Mouse (Mus musculus) forebrain, embryonic 11.5 days (tissue): Measurements from ENCODE around the gene Fut8. TPM values are rescaled to one million over a fixed set of nuclear protein-coding genes. Genes with fewer than 3 reads are reported as not detected.

ENCODE experiments used
- ATAC-seq: fragments of 200-750 bp; cut with Nextera tagmentation; replicated peaks from 2 replicates; pipeline ENCODE4 v1.8.0; 2017; ENCODE audit warnings: moderate TSS enrichment; ENCODE audit not compliant: low FRiP score
- DNase-seq: peaks from one replicate; pipeline ENCODE4 v3.0.0-alpha.2; 2017; ENCODE audit warnings: low spot score
- H3K27ac ChIP-seq: fragments of 300-500 bp; sonication (generic); 2 replicates; pipeline ENCODE4 v1.5.1; 2014; ENCODE audit warnings: low read depth, low read length
- H3K27me3 ChIP-seq: fragments of 300-500 bp; sonication (generic); 2 replicates; pipeline ENCODE4 v1.6.1; 2014; ENCODE audit warnings: mild to moderate bottlenecking, low read length, mixed read lengths; ENCODE audit not compliant: control insufficient read depth, insufficient read depth
- H3K36me3 ChIP-seq: fragments of 300-500 bp; sonication (generic); 2 replicates; pipeline ENCODE4 v1.6.1; 2014; ENCODE audit warnings: mild to moderate bottlenecking, low read length, moderate library complexity, mixed read lengths; ENCODE audit not compliant: control insufficient read depth, insufficient read depth
- H3K4me1 ChIP-seq: fragments of 300-500 bp; sonication (generic); replicated peaks from 2 replicates; pipeline ENCODE4 v1.6.1; 2014; ENCODE audit warnings: low read length, mixed read lengths; ENCODE audit not compliant: control insufficient read depth, insufficient read depth
- H3K4me2 ChIP-seq: fragments of 300-500 bp; sonication (generic); 2 replicates; pipeline ENCODE4 v1.6.1; 2014; ENCODE audit warnings: low read depth, mild to moderate bottlenecking, low read length, moderate library complexity, mixed read lengths; ENCODE audit not compliant: severe bottlenecking
- H3K4me3 ChIP-seq: fragments of 300-500 bp; sonication (generic); 2 replicates; pipeline ENCODE4 v1.5.1; 2014; ENCODE audit warnings: low read depth, low read length
- H3K9ac ChIP-seq: fragments of 300-500 bp; sonication (generic); 2 replicates; pipeline ENCODE4 v1.6.1; 2014; ENCODE audit warnings: low read length
- H3K9me3 ChIP-seq: fragments of 300-500 bp; sonication (generic); 2 replicates; pipeline ENCODE4 v1.6.1; 2016; ENCODE audit warnings: low read length, mixed read lengths; ENCODE audit not compliant: control insufficient read depth
- WGBS: fragments of 180-500 bp; shearing (Covaris S2); extraction: QIAGEN DNeasy Blood & Tissue Kit; methylation state at CpG from one replicate; pipeline ENCODE4 v1.1.7; 2014; 5-methylcytosine and 5-hydroxymethylcytosine counted together
- polyA plus RNA-seq: library from polyadenylated mRNA; unstranded; fragments of >200 nt; fragmentation: Nextera tagmentation; extraction: Ambion mirVana; gene quantifications from 2 replicates; pipeline ENCODE4 v1.2.1, GENCODE M21; 2014

Gene Fut8
- polyA plus RNA-seq, 1 experiment from 2014 or later: 34.3 TPM

DNA sequence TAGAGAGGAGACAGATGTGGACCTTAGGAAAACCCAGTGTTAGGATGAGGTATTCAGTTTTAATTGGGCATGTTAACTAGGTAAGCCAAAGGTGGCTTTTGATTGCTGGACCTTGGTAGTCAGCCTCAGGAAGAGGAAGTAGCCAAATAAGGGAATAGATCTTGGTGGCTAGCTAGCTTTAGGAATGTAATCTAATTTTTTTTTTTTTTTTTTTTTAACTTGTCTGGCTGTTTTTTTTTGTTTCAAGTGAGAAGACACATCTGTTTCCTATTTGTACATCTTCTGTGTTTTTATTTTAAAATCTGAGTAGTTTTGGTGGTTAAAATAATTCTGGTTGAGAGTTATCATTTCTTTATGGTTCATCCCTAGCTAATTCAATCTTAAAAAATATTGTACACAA is 65.4 kb downstream of the Fut8 start:
- Histone ChIP-seq H3K4me1 (no peaks in the 10 kb centered on the region), H3K27me3 (no peaks in the 10 kb centered on the region), H3K36me3 (no peaks in the 10 kb centered on the region), H3K4me3 (no peak overlapping the region), H3K4me2 (no peak overlapping the region), H3K9ac (no peak overlapping the region), H3K27ac (no peak overlapping the region), H3K9me3 (no peaks in the 10 kb centered on the region)
- no peak for DNase-seq
- ATAC-seq: no peak

DNA sequence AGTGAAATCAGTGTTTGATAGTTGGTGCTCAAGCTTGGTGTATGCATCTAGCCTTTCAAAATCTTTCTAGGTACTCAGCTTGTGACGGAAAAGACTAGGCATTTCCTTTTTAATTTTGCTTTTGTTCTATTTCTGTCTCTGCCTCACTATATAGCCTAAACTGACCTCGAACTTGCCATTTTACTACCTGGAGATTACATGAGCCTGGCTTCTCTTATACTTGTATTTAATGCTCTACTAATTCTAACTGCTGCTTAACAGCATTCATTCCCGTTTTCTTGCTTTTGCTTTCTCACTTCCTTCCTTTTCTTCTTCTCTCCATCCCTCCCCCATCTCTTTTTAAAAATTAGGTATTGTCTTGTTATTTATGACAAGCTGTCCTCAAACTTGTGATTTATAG is 67.6 kb downstream of the Fut8 start:
- no peaks in the 10 kb centered on the region for H3K4me1 ChIP-seq

GRCm38 (mm10) chr12:77306759-77307314 is 68.9 kb downstream of the Fut8 start:
- no peak for DNase-seq
- no peak overlapping the region for H3K4me3 ChIP-seq
- H3K9me3 ChIP-seq: no peaks in the 10 kb centered on the region
- no peaks in the 10 kb centered on the region for H3K27me3 ChIP-seq
- H3K9ac ChIP-seq: no peak overlapping the region
- H3K4me2 ChIP-seq: no peak overlapping the region
- H3K27ac ChIP-seq: no peak overlapping the region
- no peaks in the 10 kb centered on the region for H3K4me1 ChIP-seq
- no peaks in the 10 kb centered on the region for H3K36me3 ChIP-seq
- no peak for ATAC-seq
- 80% methylated on average over 3 of the region's 3 CpGs for WGBS

More for the DNA sequence above, 67.6 kb downstream of the Fut8 start:
- H3K27me3 ChIP-seq: no peaks in the 10 kb centered on the region
- H3K4me2 ChIP-seq: no peak overlapping the region
- 86% methylated on average over 3 of the region's 3 CpGs for WGBS
- H3K4me3 ChIP-seq: no peak overlapping the region
- H3K9ac ChIP-seq: no peak overlapping the region
- H3K36me3 ChIP-seq: no peaks in the 10 kb centered on the region
- DNase-seq (no peak), ATAC-seq (no peak)
- no peak overlapping the region for H3K27ac ChIP-seq
- no peaks in the 10 kb centered on the region for H3K9me3 ChIP-seq

- ATAC-seq: no peak
These were observed 71.6 kb downstream of the Fut8 start for GRCm38 (mm10) chr12:77309507-77309906.

GRCm38 (mm10) chr12:77313502-77313901 is 75.6 kb downstream of the Fut8 start:
- no peak for ATAC-seq
- no peak overlapping the region for H3K9ac ChIP-seq
- H3K9me3 ChIP-seq: no peaks in the 10 kb centered on the region

More at GRCm38 (mm10) chr12:77309507-77309906, 71.6 kb downstream of the Fut8 start:
- Histone ChIP-seq H3K27me3 (no peaks in the 10 kb centered on the region), H3K4me2 (no peak overlapping the region), H3K36me3 (no peaks in the 10 kb centered on the region), H3K27ac (no peak overlapping the region), H3K4me1 (no peaks in the 10 kb centered on the region), H3K4me3 (no peak overlapping the region), H3K9me3 (no peaks in the 10 kb centered on the region), H3K9ac (no peak overlapping the region)
- DNase-seq: no peak

DNA sequence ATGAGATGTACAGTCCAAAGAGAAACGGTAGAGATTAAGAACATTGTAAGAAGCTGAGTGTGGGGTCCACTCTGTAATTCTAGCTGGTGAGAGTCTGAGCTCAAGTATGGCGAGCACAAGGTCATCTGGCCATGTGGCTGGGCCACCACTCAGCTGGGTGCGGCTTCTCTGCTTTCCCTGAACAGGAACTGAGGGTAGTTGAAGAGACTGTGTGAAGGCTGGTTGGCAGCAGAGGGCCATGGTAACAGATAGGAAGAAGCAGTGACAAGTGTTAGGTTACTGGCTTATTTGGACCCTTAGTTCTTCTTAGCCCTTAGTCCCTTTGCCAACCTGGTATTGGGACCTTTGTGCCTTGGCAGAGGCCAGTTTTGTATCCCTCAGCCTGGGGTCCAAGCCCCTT is 86.2 kb downstream of the Fut8 start:
- DNase-seq: no peak
- ATAC-seq: no peak

More at GRCm38 (mm10) chr12:77313502-77313901, 75.6 kb downstream of the Fut8 start:
- H3K36me3 ChIP-seq: no peaks in the 10 kb centered on the region
- H3K4me2 ChIP-seq: no peak overlapping the region
- no peak for DNase-seq
- H3K27me3 ChIP-seq: no peaks in the 10 kb centered on the region
- no peaks in the 10 kb centered on the region for H3K4me1 ChIP-seq
- no peak overlapping the region for H3K27ac ChIP-seq
- H3K4me3 ChIP-seq: no peak overlapping the region

GRCm38 (mm10) chr12:77346521-77346920 is 108.6 kb downstream of the Fut8 start:
- Histone ChIP-seq H3K4me1 (no peaks in the 10 kb centered on the region), H3K9me3 (no peaks in the 10 kb centered on the region), H3K4me3 (no peak overlapping the region), H3K27me3 (no peaks in the 10 kb centered on the region), H3K27ac (no peak overlapping the region), H3K4me2 (no peak overlapping the region), H3K36me3 (no peaks in the 10 kb centered on the region), H3K9ac (no peak overlapping the region)
- WGBS: 86% methylated on average over 1 of the region's 1 CpGs
- ATAC-seq (no peak), DNase-seq (no peak)

More for the DNA sequence above, 86.2 kb downstream of the Fut8 start:
- Histone ChIP-seq H3K4me2 (no peak overlapping the region), H3K9me3 (no peaks in the 10 kb centered on the region), H3K27ac (no peak overlapping the region), H3K4me3 (no peak overlapping the region), H3K27me3 (no peaks in the 10 kb centered on the region), H3K36me3 (no peaks in the 10 kb centered on the region), H3K4me1 (no peaks in the 10 kb centered on the region), H3K9ac (no peak overlapping the region)
- 63% methylated on average over 3 of the region's 3 CpGs for WGBS

- Histone ChIP-seq H3K4me3 (no peak overlapping the region), H3K4me2 (no peak overlapping the region), H3K27ac (no peak overlapping the region), H3K9ac (no peak overlapping the region), H3K4me1 (no peaks in the 10 kb centered on the region), H3K9me3 (no peaks in the 10 kb centered on the region), H3K27me3 (no peaks in the 10 kb centered on the region), H3K36me3 (no peaks in the 10 kb centered on the region)
- DNase-seq: no peak
- ATAC-seq: no peak
These were observed 111.6 kb downstream of the Fut8 start for GRCm38 (mm10) chr12:77349543-77349942.

GRCm38 (mm10) chr12:77415720-77416119 is 177.8 kb downstream of the Fut8 start:
- Histone ChIP-seq H3K27ac (no peak overlapping the region), H3K4me3 (no peak overlapping the region), H3K9ac (no peak overlapping the region), H3K4me1 (no peaks in the 10 kb centered on the region), H3K27me3 (no peaks in the 10 kb centered on the region), H3K9me3 (no peaks in the 10 kb centered on the region), H3K36me3 (no peaks in the 10 kb centered on the region), H3K4me2 (no peak overlapping the region)
- WGBS: 94% methylated on average over 1 of the region's 1 CpGs
- ATAC-seq (no peak), DNase-seq (no peak)
